Mouse (Mus musculus): Measurements from ENCODE around the gene Gpr155.

DNA sequence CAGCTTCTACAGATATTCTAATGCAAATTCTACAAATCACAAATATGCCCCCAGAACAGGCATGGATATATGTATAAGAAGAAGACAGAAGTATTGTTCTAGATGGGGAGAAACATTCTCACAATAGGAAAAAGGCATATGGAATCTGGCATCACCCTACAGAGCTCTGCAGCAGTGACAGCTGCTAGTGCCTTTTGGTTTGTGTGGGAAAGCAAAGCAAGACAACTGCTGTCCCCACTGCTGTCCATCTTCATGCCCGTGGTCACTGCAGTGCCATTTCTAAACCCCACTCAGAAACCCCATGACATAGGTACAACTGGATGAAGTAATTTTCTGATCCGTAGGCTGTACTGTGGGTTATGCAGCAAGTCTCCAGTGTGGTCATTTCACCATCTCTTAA is 6.4 kb upstream of the Gpr155 start:
- TF ChIP-seq CTCF (IDR thresholded peaks at IDR 0.05; ENCODE audit: low read depth): no peak
- no peak for TF ChIP-seq EP300 (IDR thresholded peaks at IDR 0.05; ENCODE audit: low read depth)
